Mouse (Mus musculus): ENCODE data around the gene Tmem39b.

GRCm38 (mm10) chr4:129731423-129731822 is 34.8 kb upstream of the Tmem39b start:
- TF ChIP-seq CTCF (IDR thresholded peaks at IDR 0.05; ENCODE audit: low read depth) (no peak), EP300 (IDR thresholded peaks at IDR 0.05; ENCODE audit: low read depth) (no peak)

All from liver, postnatal 0 days (tissue).